Mouse (Mus musculus) induced T-regulatory cell, adult 2 months (primary cell): ENCODE results near the gene Hps5.

Source experiments
- DNase-seq: peaks from one replicate; pipeline ENCODE4 v3.0.0-alpha.2; 2012; ENCODE audit warnings: low read depth

Gene Hps5

GRCm38 (mm10) chr7:46795287-46796205 lies at the start of gene Hps5, which contains the start of gene Gtf2h1:
Gene Hps5 (minus strand): TSS chr7:46796064.
Gene Gtf2h1 (plus strand): TSS chr7:46796103.
- DNase-seq, result peak; percentile 99

DNA sequence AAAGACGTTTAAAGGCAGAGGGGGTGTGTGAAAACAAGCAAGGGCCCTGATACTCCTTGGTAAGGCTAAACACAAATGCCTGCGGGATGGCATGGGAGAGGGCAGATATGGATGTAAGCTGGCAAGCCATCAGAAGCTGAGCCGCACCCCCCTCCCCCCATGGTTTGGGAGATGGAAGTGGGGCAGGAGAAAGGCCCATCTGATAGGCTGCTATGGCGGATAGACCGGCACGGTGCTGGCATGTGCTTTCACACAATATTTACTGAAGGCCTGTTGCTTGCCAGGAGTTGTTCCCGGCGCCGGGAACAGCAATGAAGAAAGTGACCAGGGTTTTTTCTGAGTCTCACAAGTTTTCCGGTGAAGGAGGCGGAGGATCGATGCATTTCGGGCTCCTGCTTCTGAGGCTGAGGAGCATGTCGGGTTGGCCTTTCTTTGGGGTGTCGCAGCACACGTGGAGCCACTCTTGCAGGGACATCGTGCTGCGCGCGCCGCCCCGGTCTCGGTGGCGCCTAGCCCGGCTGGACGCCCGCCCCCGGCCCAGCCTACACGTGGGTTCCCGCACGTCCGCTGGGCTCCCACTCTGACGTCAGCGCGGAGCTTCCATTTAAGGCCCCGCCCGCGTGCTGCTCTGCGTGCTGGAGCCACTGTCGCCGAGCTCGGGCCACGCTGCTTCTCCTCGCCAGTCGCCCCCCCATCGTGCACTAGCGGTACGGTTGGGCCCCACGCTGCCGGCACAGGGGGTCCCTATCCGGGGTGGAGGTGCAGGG lies 49.5 kb upstream of the Hps5 start:
- DNase-seq, result peak; percentile 96

- DNase-seq, result no peak
Measured at GRCm38 (mm10) chr7:46843576-46843975, 47.7 kb upstream of the Hps5 start.

GRCm38 (mm10) chr7:46842278-46842677 lies 46.4 kb upstream of the Hps5 start:
- no peak for DNase-seq

- DNase-seq, result no peak
Measured at GRCm38 (mm10) chr7:46840787-46841525, 45.1 kb upstream of the Hps5 start, which contains the start of gene Ldha. Gene Ldha (plus strand): TSS chr7:46841475.

- DNase-seq, result no peak
Measured at GRCm38 (mm10) chr7:46840326-46840725, 44.5 kb upstream of the Hps5 start.

GRCm38 (mm10) chr7:46839861-46840260 lies 44.0 kb upstream of the Hps5 start:
- DNase-seq, result no peak

GRCm38 (mm10) chr7:46839446-46839845 lies 43.6 kb upstream of the Hps5 start:
- no peak for DNase-seq

GRCm38 (mm10) chr7:46838891-46839302 lies 43.0 kb upstream of the Hps5 start:
- DNase-seq, result peak; percentile 86

- DNase-seq, result peak; percentile 57
Measured at GRCm38 (mm10) chr7:46838104-46838671, 42.3 kb upstream of the Hps5 start.

- DNase-seq, result no peak
Measured at GRCm38 (mm10) chr7:46837073-46837472, 41.2 kb upstream of the Hps5 start.

DNA sequence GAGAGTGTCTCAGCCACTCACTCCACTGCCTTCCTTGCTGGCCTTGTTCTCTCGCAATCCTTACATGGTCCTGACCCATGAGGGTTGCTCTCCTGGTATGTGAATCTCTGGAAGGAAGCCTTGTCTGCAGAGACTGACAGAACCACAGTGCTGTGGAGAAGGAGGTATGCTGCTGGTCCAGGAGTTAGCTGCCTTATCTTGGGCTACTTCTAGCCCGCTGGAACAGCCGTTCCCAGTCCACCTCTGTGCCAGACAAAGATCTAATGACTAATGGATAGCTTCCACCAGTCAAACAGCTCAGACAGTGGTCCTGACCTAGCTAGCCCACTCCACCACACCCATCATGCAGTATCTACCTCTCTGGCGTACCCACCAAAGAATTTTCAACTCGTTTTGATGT lies 40.5 kb upstream of the Hps5 start:
- no peak for DNase-seq

- no peak for DNase-seq
Measured at GRCm38 (mm10) chr7:46834994-46835610, 39.2 kb upstream of the Hps5 start.

GRCm38 (mm10) chr7:46833670-46834255 lies 37.9 kb upstream of the Hps5 start:
- peak; percentile 54 for DNase-seq

- peak; percentile 85 for DNase-seq
Measured at GRCm38 (mm10) chr7:46833266-46833665, 37.4 kb upstream of the Hps5 start.

GRCm38 (mm10) chr7:46832112-46832810 lies 36.4 kb upstream of the Hps5 start:
- peak; percentile 72 for DNase-seq

DNA sequence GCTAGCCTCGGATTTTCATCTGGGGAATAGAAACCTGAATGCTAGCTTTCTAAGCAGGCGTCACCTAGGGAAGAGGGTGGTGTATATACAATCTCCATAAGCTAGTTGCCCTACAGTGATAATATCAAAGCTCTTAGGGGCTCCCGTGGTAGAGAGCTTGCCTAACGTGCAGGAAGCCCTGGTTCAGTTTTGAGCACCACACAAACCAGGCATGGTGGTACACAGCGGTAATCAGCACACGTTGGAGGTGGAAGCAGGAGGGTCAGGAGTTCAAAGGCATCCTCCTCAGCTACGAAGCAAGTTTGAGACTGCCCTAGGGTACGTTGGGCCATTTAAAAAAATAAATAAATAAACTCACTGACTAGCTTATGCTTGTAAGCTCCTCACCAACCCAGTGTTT lies 35.8 kb upstream of the Hps5 start:
- DNase-seq, result peak; percentile 54

DNA sequence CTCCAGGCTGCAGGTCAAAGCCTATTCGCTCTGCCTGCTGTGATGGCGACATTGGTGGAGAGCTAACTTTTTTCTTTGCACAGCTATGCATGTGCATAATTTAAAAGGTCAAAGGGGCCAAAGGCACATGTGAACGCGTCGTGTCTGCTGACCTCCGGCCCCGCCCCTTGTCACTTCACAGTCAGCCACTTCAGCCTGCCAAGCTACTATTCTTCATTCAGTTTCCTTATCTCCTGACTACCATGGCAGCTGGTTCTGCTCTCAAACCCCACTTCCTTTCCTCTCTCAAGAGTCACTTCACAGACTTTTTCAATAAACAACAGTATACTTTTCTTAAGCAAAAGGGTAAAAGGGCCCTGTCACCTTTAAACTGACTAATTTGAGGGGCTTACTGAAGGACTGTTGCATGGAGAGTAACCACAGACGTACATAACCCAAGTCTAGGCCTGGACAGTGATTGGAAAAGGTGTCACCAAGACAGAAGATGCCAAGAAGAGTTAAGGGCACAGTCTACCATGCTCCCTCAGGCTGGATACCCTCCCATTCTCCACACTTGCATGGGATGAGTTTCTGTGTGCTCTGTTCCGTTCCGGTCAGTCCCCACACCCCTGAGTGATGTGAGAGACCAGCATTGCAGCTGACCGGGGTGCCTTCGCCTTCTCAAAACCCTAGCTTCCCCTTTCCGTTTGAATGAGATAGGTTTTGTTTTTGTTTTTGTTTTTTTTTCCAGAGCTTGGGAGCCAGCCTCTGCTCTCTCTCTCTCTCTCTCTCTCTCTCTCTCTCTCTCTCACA lies 35.1 kb upstream of the Hps5 start:
- peak; percentile 69 for DNase-seq

- no peak for DNase-seq
Measured at GRCm38 (mm10) chr7:46829911-46830310, 34.0 kb upstream of the Hps5 start.
